Comparison of ENCODE assay signal across 9 mouse cellular contexts in genomic region chr14:122462689-122463079, GRCm38 (mm10). TPM values are rescaled to one million over a fixed set of nuclear protein-coding genes. Genes with fewer than 3 reads are reported as not detected.
DNase-seq lines count a peak whose midpoint lies in the region; ATAC-seq and TF ChIP-seq lines count a peak whose summit lies in the region.
"Had no signal": no experiment of that assay in that cellular context is flagged by ENCODE, and none has a peak within 500 bp of the region (broad histone marks: within the 10 kb centered on the region; RNA-seq: fewer than 3 reads in every experiment).

No protein-coding gene starts in this region.

- peak overlapping the region; percentile 85 for H3K9ac ChIP-seq in hindbrain, embryonic 12.5 days

- DNase-seq in cerebellum, adult 18-20 months, result peak; percentile 21 to 60
- peak; percentile 43 for DNase-seq in embryo, embryonic 10 days (ENCODE audit: low spot score)
- no peak for DNase-seq in adrenal gland, postnatal 36 days
- DNase-seq in left cerebral cortex, postnatal 4 days, result no peak
- no peak for DNase-seq in ovary, postnatal 36 days (ENCODE audit: low spot score)
- DNase-seq: kidney, adult 11 months; lung, adult 18-20 months had no signal

- no peaks in the 10 kb centered on the region for H3K79me2 ChIP-seq in myocyte (ENCODE audit: control insufficient read depth, insufficient read depth)

- peaks cover 30% of the 10 kb centered on the region for H3K4me1 ChIP-seq in hindbrain, embryonic 12.5 days

- intact Hi-C loops in left cerebral cortex, postnatal 4 days (cut with DNase I), result no loop called here

- peak overlapping the region; percentile 69 for H3K4me2 ChIP-seq in hindbrain, embryonic 12.5 days (replicated peaks)
- H3K4me2 ChIP-seq in myocyte (ENCODE audit: low read depth), result no peak overlapping the region

- no peaks in the 10 kb centered on the region for H3K36me3 ChIP-seq in hindbrain, embryonic 12.5 days
- no peaks in the 10 kb centered on the region for H3K36me3 ChIP-seq in myocyte (ENCODE audit: control insufficient read depth, insufficient read depth)

- peak overlapping the region; percentile 61 for H3K4me3 ChIP-seq in hindbrain, embryonic 12.5 days
- peak overlapping the region; percentile 24 for H3K4me3 ChIP-seq in myocyte

- WGBS in hindbrain, embryonic 12.5 days, result 3% methylated on average over 17 of the region's 17 CpGs

- no peaks in the 10 kb centered on the region for H3K9me3 ChIP-seq in hindbrain, embryonic 12.5 days (replicated peaks)

- TF ChIP-seq POLR2A in myocyte (IDR thresholded peaks at IDR 0.05; ENCODE audit: insufficient read length, low read depth), result no peak

- peaks cover 74% of the 10 kb centered on the region for H3K27me3 ChIP-seq in hindbrain, embryonic 12.5 days
- H3K27me3 ChIP-seq in myocyte (ENCODE audit: control insufficient read depth, insufficient read depth, insufficient read length), result peaks cover 5% of the 10 kb centered on the region

- H3K27ac ChIP-seq in hindbrain, embryonic 12.5 days, result peak overlapping the region; percentile 95

- no peak for ATAC-seq in hindbrain, embryonic 12.5 days (ENCODE audit: low FRiP score)

- no peak overlapping the region for H3ac ChIP-seq in myocyte (ENCODE audit: control insufficient read depth, insufficient read length)

TF ChIP-seq in myocyte, 11 proteins besides CTCF, POLR2A, EP300 and RAD21:
- no peak for TF ChIP-seq TCF3 (IDR thresholded peaks at IDR 0.05; ENCODE audit: insufficient read length, low read depth)
- no peak for TF ChIP-seq SRF (IDR thresholded peaks at IDR 0.05; ENCODE audit: control insufficient read depth, insufficient read length, low read depth)
- TF ChIP-seq USF1 (IDR thresholded peaks at IDR 0.05; ENCODE audit: low read depth), result no peak
- no peak for TF ChIP-seq MYOG (IDR thresholded peaks at IDR 0.05; ENCODE audit: control insufficient read depth in 1 of 3, insufficient read depth in 1 of 3, insufficient read length in 2 of 3, low read depth in 2 of 3)
- TF ChIP-seq TCF12 (IDR thresholded peaks at IDR 0.05; ENCODE audit: insufficient read depth, poor library complexity, severe bottlenecking), result no peak
- no peak for TF ChIP-seq POLR2AphosphoS2 (IDR thresholded peaks at IDR 0.05; ENCODE audit: insufficient read length, low read depth)
TF ChIP-seq in myocyte: peak in this region for 0.

RNA-seq across cellular contexts. Expression of gene Zic5, which starts 2.8 kb away (rescaled TPM):
- 18.1 and 25.0 TPM in 2 replicates for polyA plus RNA-seq in hindbrain, embryonic 12.5 days (2016; fragmentation: Nextera tagmentation; extraction: Ambion mirVana)
- polyA plus RNA-seq in myocyte (2012; fragmentation: generic; extraction: Trizol), result 0.42 TPM
- not detected for total RNA-seq in adrenal gland, postnatal 36 days (2021)
- 1 to 10 TPM; 3.9 to 5.1 TPM for total RNA-seq in left cerebral cortex, postnatal 4 days (2021)

RNA-seq across cellular contexts. Expression of gene Gm5089, which starts 11.8 kb away (rescaled TPM):
- 2.8 and 4.0 TPM in 2 replicates for polyA plus RNA-seq in hindbrain, embryonic 12.5 days (2016; fragmentation: Nextera tagmentation; extraction: Ambion mirVana)
- polyA plus RNA-seq in myocyte (2012; fragmentation: generic; extraction: Trizol), result not detected
- total RNA-seq in adrenal gland, postnatal 36 days (2021), result not detected
- under 1 TPM; 0.28 to 0.50 TPM for total RNA-seq in left cerebral cortex, postnatal 4 days (2021)

RNA-seq across cellular contexts. Expression of gene Zic2, which starts 12.6 kb away (rescaled TPM):
- 18.3 TPM in 2 replicates for polyA plus RNA-seq in hindbrain, embryonic 12.5 days (2016; fragmentation: Nextera tagmentation; extraction: Ambion mirVana)
- 0.88 TPM for polyA plus RNA-seq in myocyte (2012; fragmentation: generic; extraction: Trizol)
- under 1 TPM in 1 of 2 experiments, not detected in 1; 0.13 TPM for total RNA-seq in adrenal gland, postnatal 36 days (2021)
- 10 to 100 TPM; 22.4 to 24.1 TPM for total RNA-seq in left cerebral cortex, postnatal 4 days (2021)

RNA-seq across cellular contexts. Expression of gene Gm10837, which starts 27.7 kb away (rescaled TPM):
- polyA plus RNA-seq in hindbrain, embryonic 12.5 days (2016; fragmentation: Nextera tagmentation; extraction: Ambion mirVana), result 0.55 and 0.58 TPM in 2 replicates
- not detected for polyA plus RNA-seq in myocyte (2012; fragmentation: generic; extraction: Trizol)
- total RNA-seq in adrenal gland, postnatal 36 days (2021), result not detected
- total RNA-seq in left cerebral cortex, postnatal 4 days (2021), result under 1 TPM in 1 of 2 experiments, not detected in 1; 0.40 TPM

Comparison
In these comparisons a context has a peak if more than half of its experiments do, and no peak if none do; other contexts are left out.
1. DNase-seq: peak in cerebellum, adult 18-20 months (2 of 2) and embryo, embryonic 10 days (single experiment); none in adrenal gland, postnatal 36 days (0 of 2), left cerebral cortex, postnatal 4 days (single experiment) and ovary, postnatal 36 days (single experiment).
2. RNA of gene Zic5, which starts 2.8 kb away (total RNA-seq): 3.9 to 5.1 TPM in left cerebral cortex, postnatal 4 days; not detected in adrenal gland, postnatal 36 days; every median in the first group is over 4 times any median in the second.
3. RNA of gene Zic2, which starts 12.6 kb away (total RNA-seq): 22.4 to 24.1 TPM in left cerebral cortex, postnatal 4 days; 0.13 TPM in adrenal gland, postnatal 36 days; every median in the first group is over 10 times any median in the second.